Mouse (Mus musculus): ENCODE data around the gene Arl4d. TPM values are rescaled to one million over a fixed set of nuclear protein-coding genes. Genes with fewer than 3 reads are reported as not detected.
"Not testable (repeated sequence)": the region's sequence is repeated elsewhere in the genome, so short reads cannot be mapped to it uniquely, and the experiment has no call there.

Gene Arl4d
- total RNA-seq (2015) (1.1 and 1.9 TPM in 2 replicates), total RNA-seq (2017) (0.75 and 1.0 TPM in 2 replicates)

DNA sequence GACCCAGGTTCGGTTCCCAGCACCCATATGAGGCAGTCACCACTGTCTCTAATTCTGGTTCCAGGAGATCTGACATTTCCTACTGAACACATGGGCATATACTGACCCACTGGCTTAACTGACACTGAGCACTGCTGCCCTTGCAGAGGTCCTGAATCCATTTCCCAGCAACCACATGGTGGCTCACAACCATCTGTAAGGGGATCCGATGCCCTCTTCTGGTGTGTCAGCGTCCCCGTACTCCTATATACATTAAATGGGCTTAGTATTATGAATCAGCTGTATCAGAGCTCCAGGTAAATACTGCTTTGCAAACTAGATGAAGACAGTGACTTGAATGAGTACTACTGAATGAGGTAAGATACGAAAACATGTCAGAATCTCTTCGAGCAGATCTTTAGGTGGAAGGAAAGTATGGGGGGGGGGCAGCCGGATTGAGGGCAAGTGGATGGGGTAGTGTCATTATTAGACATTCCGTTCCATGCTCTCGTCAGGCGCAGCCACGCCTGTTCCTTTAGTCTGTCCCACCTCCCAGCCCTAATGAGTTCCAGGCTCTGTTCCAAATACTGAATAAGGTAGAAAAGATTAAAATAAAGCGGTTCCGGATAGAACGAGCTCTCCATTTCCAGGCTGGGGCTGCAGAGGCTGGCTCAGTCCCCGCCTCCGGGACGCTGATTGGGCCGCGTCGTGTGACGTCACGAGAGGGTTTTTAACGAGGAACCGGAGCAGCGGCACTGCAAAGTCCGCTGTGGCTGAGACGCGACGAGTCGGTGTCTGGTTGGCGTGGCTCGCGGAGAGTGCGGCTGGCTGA lies at the start of gene Arl4d:
Gene Arl4d (plus strand): TSS at position 717 of the 811 bp plus-strand sequence.
- peak; percentile 93 for ATAC-seq (replicated peaks; ENCODE audit: poor library complexity)

GRCm38 (mm10) chr11:101616104-101616503 lies 49.2 kb upstream of the Arl4d start:
- no peak for ATAC-seq (replicated peaks; ENCODE audit: poor library complexity)

DNA sequence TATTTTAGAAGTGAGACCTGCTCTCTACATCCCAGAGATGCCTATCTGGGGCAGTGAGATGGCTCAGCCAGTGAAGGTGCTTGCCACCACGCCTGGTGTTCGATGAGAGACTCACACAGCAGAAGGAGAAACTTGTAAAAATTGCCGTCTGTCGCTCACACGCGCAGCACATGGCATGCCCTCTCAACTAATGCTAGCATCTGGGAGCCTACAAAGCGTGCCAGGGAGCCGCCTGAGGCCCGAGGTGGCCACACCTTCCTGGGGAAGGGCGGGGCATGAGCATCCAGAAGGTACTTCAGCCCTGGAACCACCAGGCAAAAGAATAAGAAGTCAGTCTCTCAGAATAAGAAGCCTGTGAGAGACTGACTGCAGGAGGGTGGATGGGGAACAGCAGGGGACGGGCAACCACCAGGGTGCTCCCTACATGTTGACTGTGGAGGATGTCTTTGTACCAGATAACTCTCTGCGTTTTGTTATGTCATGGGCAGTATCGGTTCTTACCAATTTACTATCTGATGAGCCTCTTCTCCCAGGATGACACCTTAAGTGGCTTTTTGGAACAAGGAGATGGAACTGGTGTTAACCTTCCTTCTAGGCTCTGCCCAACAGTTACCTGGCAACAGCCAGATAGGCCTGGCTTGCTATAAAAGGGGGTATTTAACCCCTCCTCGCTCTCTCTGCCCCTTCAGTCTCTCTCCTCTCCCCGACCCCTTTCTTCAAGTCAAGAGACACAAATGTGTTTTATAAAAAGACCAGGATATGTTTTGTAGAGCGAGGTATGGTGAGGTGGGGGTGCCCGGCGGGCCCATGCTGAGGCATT lies 48.2 kb upstream of the Arl4d start:
- ATAC-seq (replicated peaks; ENCODE audit: poor library complexity), result 0 out of 2 replicates have a peak, but pooled peaks have one; percentile 37

GRCm38 (mm10) chr11:101617849-101618248 lies 47.5 kb upstream of the Arl4d start:
- ATAC-seq (replicated peaks; ENCODE audit: poor library complexity), result peak; percentile 37

DNA sequence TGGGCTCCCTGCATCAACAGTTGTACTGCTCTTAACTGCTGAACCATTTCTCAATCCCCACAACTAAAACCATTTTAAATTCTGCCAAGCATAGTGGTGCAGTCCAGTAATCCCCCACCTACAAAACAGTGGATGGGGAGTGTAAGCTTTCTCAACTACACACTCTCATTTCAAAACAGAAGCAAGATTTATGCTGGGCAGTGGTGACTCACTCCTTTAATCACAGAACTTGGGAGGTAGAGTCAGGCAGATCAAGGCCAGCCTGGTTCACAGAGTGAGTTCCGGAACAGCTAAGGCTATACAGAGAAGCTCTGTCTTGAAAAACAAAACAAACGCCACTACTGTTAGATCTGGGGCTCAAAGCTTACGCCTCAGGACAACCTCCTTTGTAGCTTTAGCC lies 46.7 kb upstream of the Arl4d start:
- no peak for ATAC-seq (replicated peaks; ENCODE audit: poor library complexity)

DNA sequence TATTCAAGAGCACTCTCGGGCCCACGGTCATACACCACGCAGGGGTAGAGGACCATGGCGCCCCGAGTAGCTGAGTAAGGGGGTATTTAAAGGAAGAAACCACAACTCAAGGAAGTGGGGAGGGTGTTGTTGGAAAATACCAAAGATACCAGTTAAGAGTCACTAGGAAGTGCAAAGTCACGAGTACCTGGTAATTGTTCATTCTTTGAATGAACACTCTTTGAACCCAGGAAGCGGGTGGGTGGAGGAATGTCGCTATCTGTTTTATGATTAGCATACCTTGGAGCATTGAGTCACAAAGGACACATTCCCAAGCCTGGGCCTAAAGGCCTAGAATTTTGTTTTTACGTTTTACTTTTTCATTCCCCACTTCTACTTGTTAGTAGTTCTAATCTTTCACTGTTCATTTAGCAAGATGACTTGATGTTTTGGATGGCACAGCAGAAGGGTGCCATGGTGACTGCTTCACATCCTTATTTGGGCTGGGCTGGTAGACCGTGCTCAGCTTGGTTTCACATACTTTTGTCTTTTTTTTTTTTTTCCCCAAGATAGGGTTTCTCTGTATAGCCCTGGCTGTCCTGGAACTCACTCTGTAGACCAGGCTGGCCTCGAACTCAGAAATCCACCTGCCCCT lies 45.2 kb upstream of the Arl4d start:
- ATAC-seq (replicated peaks; ENCODE audit: poor library complexity), result not testable (repeated sequence)

- peak; percentile 6 for ATAC-seq (replicated peaks; ENCODE audit: poor library complexity)
Observed at GRCm38 (mm10) chr11:101626649-101626994, 38.7 kb upstream of the Arl4d start.

- peak; percentile 66 for ATAC-seq (replicated peaks; ENCODE audit: poor library complexity)
Observed at GRCm38 (mm10) chr11:101626995-101627856, 38.1 kb upstream of the Arl4d start, which contains the start of gene Rdm1. Gene Rdm1, plus strand, starts transcription at chr11:101627195.

DNA sequence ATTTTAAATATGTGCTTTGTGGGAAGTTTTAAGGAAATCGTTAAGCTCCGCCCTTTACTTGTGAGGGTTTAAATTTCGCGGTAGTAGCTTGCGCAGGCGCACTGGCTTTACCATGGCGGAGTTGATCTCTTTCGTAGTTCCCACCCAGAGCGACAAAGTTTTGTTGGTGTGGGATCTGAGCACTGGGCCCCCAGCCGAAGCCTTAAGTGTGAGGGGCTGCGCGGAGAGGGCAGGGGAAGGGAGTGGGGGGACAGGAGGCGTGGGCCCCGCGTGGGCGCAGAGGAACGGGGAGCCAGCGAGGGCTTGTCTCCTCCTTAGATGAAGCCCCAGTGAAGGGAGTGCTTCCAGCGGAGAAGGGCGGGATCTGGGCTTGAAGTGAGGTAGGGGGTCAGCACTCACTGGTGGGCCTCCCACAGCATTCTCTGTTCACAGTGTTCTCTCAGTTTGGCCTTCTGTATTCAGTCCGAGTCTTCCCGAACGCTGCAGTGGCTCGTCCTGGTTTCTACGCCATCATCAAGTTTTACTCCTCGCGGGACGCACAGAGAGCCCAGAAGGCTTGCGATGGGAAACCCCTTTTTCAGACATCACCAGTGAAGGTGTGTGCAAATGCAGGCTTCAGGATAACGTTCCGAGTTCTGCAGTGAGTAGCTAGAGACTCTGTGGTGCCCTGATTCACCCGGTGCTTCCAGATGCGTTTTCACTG lies 37.3 kb upstream of the Arl4d start:
- peak; percentile 76 for ATAC-seq (replicated peaks; ENCODE audit: poor library complexity)

DNA sequence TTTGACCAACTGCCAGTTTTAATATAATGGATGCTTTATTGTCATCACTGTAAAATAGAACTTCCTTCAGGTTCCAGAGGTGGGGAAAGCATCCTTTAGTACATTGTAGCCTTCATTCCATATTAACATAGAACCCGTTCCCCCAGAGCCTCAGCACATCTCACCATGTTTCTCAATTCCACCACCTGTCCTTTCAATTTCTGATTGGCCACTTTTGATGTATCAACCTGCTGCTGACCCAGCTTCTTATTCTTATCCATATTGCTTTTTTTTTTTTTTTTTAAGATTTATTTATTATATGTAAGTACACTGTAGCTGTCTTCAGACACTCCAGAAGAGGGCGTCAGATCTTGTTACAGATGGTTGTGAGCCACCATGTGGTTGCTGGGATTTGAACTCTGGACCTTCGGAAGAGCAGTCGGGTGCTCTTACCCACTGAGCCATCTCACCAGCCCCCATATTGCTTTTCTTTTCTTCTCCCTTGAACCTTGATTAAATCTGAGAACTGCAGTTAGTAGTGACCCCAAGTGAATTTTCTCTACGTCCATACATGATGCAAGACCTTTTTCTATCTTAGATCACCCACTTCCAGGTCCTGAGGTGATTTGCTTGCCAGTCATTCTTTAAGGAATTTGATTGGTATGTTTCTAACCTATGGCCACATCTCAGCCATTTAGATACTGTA lies 36.5 kb upstream of the Arl4d start:
- ATAC-seq (replicated peaks; ENCODE audit: poor library complexity), result not testable (repeated sequence)

GRCm38 (mm10) chr11:101635660-101636059 lies 29.7 kb upstream of the Arl4d start:
- ATAC-seq (replicated peaks; ENCODE audit: poor library complexity), result no peak

DNA sequence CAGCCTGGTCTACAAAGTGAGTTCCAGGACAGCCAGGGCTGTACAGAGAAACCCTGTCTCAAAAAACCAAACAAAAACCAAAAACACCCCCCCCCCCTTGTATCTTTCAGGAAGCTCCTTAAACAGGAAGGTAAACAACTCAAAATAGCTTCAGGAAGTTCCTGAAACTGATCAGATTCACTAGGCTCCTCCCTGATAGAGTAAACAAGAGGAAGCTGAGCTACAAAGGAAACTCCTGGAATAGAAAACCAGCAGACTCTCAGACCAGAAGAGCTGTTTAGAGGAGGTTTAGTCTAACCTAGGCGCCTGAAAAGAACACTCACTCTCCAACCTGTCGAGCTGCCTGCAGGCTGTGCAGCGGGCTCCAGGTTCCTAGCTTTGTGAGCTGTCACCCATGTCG lies 25.6 kb upstream of the Arl4d start:
- no peak for ATAC-seq (replicated peaks; ENCODE audit: poor library complexity)

DNA sequence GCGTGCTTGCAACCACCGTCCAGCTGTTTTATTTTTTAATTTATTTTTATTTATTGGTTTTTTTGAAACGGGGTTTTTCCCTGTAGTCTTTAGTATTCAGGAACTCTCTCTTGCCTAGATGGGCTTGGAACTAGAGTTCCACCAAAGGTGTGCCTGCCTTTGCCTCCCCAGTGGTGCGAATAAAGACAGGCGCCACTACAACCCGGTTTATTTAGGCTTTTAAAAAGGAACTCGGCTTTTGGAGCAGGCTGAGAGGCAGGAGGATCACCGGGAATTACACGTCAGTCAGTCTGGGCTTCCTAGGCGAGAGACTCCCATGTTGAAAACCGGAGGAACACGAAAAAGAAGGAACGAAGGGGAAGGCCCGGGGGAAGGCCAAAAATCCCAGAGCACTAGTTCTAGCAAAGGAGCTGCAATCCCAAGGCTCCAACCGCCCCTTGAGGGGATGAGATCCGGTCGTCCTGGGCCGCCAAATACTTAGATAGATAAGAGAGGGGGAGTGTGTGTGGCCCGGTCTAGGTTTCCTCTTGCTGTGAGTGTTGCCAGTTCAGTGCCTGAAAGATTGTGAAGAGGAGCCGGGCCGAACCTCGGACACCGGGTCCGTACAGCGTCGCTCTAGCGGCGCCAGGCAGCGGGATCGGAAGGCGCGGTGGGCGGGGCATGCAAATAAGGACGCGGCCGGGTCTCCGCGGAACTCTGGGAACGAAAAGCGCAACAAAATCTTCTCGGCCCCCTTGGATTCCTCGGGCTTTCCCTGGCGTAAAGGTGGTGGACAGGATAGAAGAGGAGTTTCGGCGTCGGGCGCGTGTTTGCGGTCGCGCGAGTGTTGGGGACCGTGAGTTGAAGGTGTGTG lies 24.3 kb upstream of the Arl4d start:
- peak; percentile 30 for ATAC-seq (replicated peaks; ENCODE audit: poor library complexity)

DNA sequence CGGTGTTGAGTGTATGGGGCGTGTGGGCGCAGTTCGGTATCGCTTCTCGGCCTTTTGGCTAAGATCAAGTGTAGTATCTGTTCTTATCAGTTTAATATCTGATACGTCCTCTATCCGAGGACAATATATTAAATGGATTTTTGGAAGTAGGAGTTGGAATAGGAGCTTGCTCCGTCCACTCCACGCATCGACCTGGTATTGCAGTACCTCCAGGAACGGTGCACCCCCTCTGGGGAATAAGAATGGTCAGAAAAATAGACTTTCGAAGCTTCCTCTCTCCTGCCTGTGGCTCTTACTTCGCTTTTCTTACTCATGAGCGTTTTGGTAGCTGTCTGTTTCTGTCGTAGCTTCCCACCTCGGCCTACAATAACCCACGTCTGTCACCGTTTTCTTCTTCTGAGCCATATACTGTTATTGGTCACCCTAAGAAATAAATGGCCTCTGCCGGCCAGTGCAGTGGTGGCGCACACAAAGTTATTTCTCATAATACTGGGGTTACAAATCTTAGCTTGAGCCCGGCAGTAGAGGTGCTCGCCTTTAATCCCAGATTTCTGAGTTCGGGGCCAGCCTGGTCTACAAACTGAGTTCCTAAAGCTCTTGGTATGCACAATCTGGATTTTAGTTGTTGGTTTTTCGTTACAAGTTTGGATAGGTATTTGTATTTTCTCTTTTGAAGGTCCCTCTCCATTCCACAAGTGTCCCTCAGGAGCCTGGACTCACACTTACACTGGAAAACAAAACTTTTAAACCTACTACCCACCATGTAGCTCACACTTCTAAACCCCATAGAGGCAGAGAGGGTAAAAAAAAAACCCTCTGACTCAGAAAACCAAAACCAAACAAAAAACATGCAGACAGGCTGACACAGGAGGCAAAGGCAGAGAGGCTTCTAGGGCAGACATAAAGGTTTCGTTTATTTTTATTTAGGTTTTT lies 23.4 kb upstream of the Arl4d start:
- peak; percentile 67 for ATAC-seq (replicated peaks; ENCODE audit: poor library complexity)

GRCm38 (mm10) chr11:101642931-101643330 lies 22.4 kb upstream of the Arl4d start:
- no peak for ATAC-seq (replicated peaks; ENCODE audit: poor library complexity)

DNA sequence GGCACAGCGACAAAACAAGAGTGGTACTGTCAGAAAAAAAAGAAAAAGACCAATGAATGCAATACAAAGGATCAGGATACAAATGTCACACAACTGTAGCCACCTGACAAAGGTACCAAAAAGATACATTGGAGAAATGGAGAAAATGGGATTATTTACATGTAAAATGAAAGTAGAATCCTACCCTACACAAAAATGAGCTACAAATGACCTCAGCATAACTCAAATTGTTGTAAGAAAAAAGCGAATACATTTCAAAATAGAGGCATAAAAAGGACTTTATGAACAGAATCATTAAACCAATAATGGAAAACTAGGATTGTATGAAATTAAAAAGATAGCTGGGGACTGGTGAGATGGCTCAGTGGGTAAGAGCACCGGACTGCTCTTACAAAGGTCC lies 20.8 kb upstream of the Arl4d start:
- no peak for ATAC-seq (replicated peaks; ENCODE audit: poor library complexity)

DNA sequence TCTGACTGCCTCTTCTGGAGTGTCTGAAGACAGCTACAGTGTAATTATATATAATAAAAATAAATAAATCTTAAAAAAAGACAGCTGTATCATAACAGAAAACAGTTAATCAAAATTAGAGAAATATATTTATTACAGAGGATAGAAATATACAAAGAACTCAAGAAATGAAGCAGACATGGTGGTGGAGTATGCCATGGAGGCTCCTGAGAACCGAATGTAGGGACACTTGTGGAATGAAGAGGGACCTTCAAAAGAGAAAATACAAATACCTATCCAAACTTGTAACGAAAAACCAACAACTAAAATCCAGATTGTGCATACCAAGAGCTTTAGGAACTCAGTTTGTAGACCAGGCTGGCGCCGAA lies 20.3 kb upstream of the Arl4d start:
- not testable (repeated sequence) for ATAC-seq (replicated peaks; ENCODE audit: poor library complexity)
